Mouse (Mus musculus) brown adipose tissue, adult 24 weeks (tissue): ENCODE data around the gene 1700056E22Rik. TPM values are rescaled to one million over a fixed set of nuclear protein-coding genes. Genes with fewer than 3 reads are reported as not detected.
A peak's percentile ranks its signal among the peaks of the same experiment; 100 is the strongest.

ENCODE experiments used
- H3K27ac ChIP-seq: fragments of 200-500 bp; replicated peaks from 2 replicates; pipeline ENCODE4 v1.5.1; 2012; ENCODE audit warnings: low read depth, mild to moderate bottlenecking, low read length
- H3K4me1 ChIP-seq: fragments of 200-500 bp; 2 replicates; pipeline ENCODE4 v1.6.1; 2012; ENCODE audit warnings: low read length, mixed read lengths; ENCODE audit not compliant: control insufficient read depth, insufficient read depth, insufficient read length
- H3K4me3 ChIP-seq: fragments of 200-500 bp; 2 replicates; pipeline ENCODE4 v1.5.1; 2012; ENCODE audit warnings: low read depth, mild to moderate bottlenecking, low read length, moderate library complexity; ENCODE audit not compliant: insufficient read depth
- polyA plus RNA-seq: library from polyadenylated mRNA; stranded (reverse); fragments of >200 nt; gene quantifications from 2 replicates; pipeline ENCODE4 v1.2.4, GENCODE M21; 2012; ENCODE audit not compliant: missing spikeins, insufficient read depth, insufficient read length

Gene 1700056E22Rik
- polyA plus RNA-seq, 1 experiment: 4.6 TPM

GRCm38 (mm10) chr1:184040906-184041305 lies 6.8 kb upstream of the 1700056E22Rik start:
- H3K4me1 ChIP-seq: peaks cover 14% of the 10 kb centered on the region
- peak overlapping the region; percentile 87 for H3K27ac ChIP-seq
- H3K4me3 ChIP-seq: peak overlapping the region; percentile 44

- Histone ChIP-seq H3K4me1 (peaks cover 14% of the 10 kb centered on the region), H3K27ac (peak overlapping the region; percentile 97), H3K4me3 (peak overlapping the region; percentile 54)
Measured at GRCm38 (mm10) chr1:184040181-184040580, 6.1 kb upstream of the 1700056E22Rik start.

GRCm38 (mm10) chr1:184039301-184039700 lies 5.2 kb upstream of the 1700056E22Rik start:
- peak overlapping the region; percentile 97 for H3K27ac ChIP-seq
- H3K4me3 ChIP-seq: peak overlapping the region; percentile 54
- H3K4me1 ChIP-seq: peaks cover 14% of the 10 kb centered on the region

- Histone ChIP-seq H3K27ac (no peak overlapping the region), H3K4me1 (peaks cover 14% of the 10 kb centered on the region), H3K4me3 (peak overlapping the region; percentile 3; the same call in 1 of the 2 replicates)
Measured at GRCm38 (mm10) chr1:184037802-184038201, 3.7 kb upstream of the 1700056E22Rik start.

- peak overlapping the region; percentile 94 for H3K27ac ChIP-seq
- H3K4me1 ChIP-seq: peaks cover 5% of the 10 kb centered on the region
- peak overlapping the region; percentile 71 for H3K4me3 ChIP-seq
Measured at GRCm38 (mm10) chr1:184035346-184035903, 1.3 kb upstream of the 1700056E22Rik start.

- peak overlapping the region; percentile 79 for H3K27ac ChIP-seq
- peak overlapping the region; percentile 71 for H3K4me3 ChIP-seq
- peaks cover 5% of the 10 kb centered on the region for H3K4me1 ChIP-seq
Measured at GRCm38 (mm10) chr1:184034741-184035181, 660 bp upstream of the 1700056E22Rik start.

- Histone ChIP-seq H3K4me1 (peaks cover 3% of the 10 kb centered on the region), H3K27ac (peak overlapping the region; percentile 95), H3K4me3 (peak overlapping the region; percentile 79)
Measured at GRCm38 (mm10) chr1:184033390-184034010, 601 bp downstream of the 1700056E22Rik start.

- peaks cover 3% of the 10 kb centered on the region for H3K4me1 ChIP-seq
- H3K4me3 ChIP-seq: peak overlapping the region; percentile 79
- peak overlapping the region; percentile 95 for H3K27ac ChIP-seq
Measured at GRCm38 (mm10) chr1:184032682-184033389, 1.3 kb downstream of the 1700056E22Rik start.

GRCm38 (mm10) chr1:184030070-184030802 lies 3.9 kb downstream of the 1700056E22Rik start:
- H3K4me1 ChIP-seq: no peaks in the 10 kb centered on the region; the same call in 1 of the 2 replicates
- no peak overlapping the region for H3K4me3 ChIP-seq
- H3K27ac ChIP-seq: no peak overlapping the region

- Histone ChIP-seq H3K27ac (no peak overlapping the region), H3K4me1 (no peaks in the 10 kb centered on the region)
Measured at GRCm38 (mm10) chr1:184027039-184027438, 7.1 kb downstream of the 1700056E22Rik start.

GRCm38 (mm10) chr1:184025079-184025478 lies 9.0 kb downstream of the 1700056E22Rik start:
- no peak overlapping the region for H3K4me3 ChIP-seq
- no peak overlapping the region for H3K27ac ChIP-seq
- H3K4me1 ChIP-seq: no peaks in the 10 kb centered on the region

More at GRCm38 (mm10) chr1:184027039-184027438, 7.1 kb downstream of the 1700056E22Rik start:
- no peak overlapping the region for H3K4me3 ChIP-seq

- Histone ChIP-seq H3K27ac (no peak overlapping the region), H3K4me1 (no peaks in the 10 kb centered on the region), H3K4me3 (no peak overlapping the region)
Measured at GRCm38 (mm10) chr1:184024631-184025030, 9.5 kb downstream of the 1700056E22Rik start.

- H3K4me1 ChIP-seq: no peaks in the 10 kb centered on the region
- H3K27ac ChIP-seq: no peak overlapping the region
Measured at GRCm38 (mm10) chr1:184023971-184024370, 10.1 kb downstream of the 1700056E22Rik start.

GRCm38 (mm10) chr1:184019722-184020107 lies 14.4 kb downstream of the 1700056E22Rik start:
- H3K27ac ChIP-seq: no peak overlapping the region
- no peak overlapping the region for H3K4me3 ChIP-seq
- H3K4me1 ChIP-seq: no peaks in the 10 kb centered on the region

More at GRCm38 (mm10) chr1:184023971-184024370, 10.1 kb downstream of the 1700056E22Rik start:
- H3K4me3 ChIP-seq: no peak overlapping the region
